Mouse (Mus musculus) layer of hippocampus, postnatal 14 days (tissue): ENCODE results near the gene Slc47a2. TPM values are rescaled to one million over a fixed set of nuclear protein-coding genes. Genes with fewer than 3 reads are reported as not detected.

Experiments used
- DNase-seq, 2 experiments: peaks; one replicate each; pipeline ENCODE4 v3.0.0; 2021 to 2022; ENCODE audit warnings: low spot score in 2 of 2, mixed read lengths in 1 of 2
- long read RNA-seq, 2 experiments: library from polyadenylated mRNA; stranded (forward); transcript quantifications; one replicate each; pipeline ENCODE4 v2.0.0; 2021
- total RNA-seq, 2 experiments: library from RNA; stranded (reverse); gene quantifications; 2 replicates each; pipeline ENCODE4 v1.2.3; 2021

Slc47a2 gene
- under 1 TPM in 1 of 2 experiments, not detected in 1; 0.17 TPM for total RNA-seq
- long read RNA-seq, experiment 1 = 0 reads
- long read RNA-seq, experiment 2, partial matches to known transcripts = 0 of 1 reads
- long read RNA-seq, experiment 2, other reads (novel, unspliced or antisense) = 1 of 1 reads

DNA sequence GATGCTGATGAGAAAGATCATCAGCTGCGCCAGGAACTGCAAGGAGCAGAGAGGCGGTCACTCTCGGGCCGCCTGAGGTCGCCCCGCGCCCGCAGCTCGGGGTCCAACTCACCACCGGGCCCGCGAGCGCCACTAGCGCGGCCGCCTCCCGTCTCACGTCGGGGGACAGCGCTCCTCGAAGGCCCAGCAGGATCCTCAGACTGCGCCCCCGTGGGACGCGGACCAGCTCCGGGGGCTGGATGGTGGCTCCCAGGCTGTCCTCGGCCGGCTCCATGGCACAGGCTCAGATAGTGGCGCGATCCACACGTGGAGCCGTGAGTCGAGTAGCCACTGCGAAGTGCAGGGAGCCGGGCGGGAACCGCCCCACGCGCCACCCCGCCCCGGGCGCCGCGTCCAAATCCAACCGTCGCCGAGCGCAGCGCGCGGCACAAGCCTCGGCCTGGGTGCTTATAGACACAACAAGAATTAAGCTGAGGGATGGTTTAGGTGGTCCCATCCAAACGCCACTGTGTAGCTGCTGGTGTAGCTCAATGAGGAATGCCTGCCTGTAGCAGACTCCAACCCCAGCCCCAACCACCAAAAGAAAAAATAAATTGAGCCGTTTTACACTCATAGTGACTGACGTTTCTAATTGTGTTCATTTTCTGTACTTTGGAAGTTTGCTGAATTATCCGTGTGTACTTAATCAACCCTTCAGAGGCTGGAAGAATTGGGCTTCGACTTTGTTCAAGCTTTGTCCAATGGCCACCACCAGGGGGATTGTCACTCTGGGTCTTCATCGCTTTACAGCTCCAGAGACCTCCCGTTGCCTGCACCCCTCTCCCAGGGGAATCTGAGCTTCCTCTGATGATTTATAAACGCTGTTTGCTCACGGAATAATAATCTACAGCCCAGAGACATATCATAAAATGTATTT, at the start of gene Slc47a2:
TSS of gene Slc47a2 (minus strand) at position 356 of the 916 bp plus-strand sequence.
- DNase-seq = peak in 1 of 2 experiments; percentile 7

DNA sequence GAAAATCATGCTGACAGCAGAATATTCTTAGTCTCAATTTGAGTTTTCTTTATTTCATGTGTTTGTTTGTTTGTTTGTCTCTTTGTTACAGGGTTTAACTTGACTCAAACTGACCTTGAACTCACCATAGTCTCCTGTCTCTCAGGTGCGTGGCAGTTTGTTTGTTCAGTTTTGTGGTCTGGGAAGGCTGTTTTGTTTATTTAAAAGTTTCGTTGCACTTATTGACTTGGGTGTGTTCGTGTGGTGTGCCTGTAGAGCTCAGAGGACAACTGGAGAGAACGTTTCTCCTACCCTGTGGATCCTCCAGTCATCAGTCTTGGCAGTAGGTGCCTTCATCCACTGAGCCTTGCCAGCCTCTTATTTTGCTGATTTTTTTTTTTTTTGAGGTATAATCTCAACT, 46.3 kb upstream of the Slc47a2 start:
- no peak for DNase-seq

DNA sequence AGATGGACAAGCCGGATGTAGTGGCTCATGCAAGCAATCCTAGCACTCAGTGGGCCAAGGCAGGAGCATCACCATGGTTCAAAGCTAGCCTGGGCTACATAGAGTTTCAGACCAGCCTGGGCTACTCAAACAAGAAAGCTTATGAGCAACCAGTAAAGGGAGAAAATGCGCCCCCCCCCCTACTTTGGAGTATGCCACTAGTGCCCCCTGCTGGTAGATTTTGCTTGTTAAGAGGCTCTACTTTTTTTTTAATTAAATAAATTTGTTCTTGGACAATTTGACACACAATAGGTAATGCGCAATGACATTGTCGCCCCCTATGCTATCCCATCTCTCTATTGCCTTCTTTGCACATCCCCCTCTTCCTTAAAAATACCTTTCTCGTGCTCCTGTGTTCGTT, 45.4 kb upstream of the Slc47a2 start:
- no peak for DNase-seq

DNA sequence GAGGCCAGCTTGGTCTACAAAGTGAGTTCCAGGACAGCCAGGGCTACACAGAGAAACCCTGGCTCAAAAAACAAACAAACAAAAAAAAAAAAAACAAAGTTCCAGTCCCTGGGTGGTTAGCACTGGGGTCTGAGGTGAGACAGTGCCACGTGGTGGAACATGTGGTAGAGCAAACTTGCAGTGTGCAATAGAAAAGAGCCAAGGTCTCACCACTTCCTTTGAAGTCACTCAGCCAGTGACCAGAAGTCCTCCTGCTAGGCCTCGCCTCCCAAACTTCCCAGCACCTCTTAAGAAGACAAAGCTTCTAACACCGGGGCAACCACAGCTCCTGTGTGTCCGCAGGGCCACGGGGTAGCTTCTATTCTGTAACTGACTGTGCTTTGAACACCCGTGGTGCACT, 44.6 kb upstream of the Slc47a2 start:
- DNase-seq = no peak

DNA sequence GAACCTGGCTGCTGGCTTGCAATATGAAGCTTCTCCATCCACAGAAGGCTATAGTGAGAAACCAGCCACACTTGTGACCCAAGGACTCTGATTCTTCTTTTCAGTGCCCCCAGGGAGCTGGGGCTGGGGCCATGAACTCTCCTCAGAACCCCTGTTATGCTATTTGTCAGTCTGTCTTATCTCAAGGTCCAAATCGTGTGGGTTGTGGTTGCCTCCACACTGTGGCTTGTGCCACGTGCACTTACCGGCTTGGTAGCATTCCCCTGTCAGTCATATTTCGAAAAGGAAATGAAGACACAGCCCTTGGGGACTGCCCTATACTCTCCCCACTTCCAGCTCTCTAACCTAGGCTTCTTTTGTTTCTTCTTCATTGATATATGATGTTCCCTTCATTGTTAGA, 43.1 kb upstream of the Slc47a2 start:
- DNase-seq = no peak

DNA sequence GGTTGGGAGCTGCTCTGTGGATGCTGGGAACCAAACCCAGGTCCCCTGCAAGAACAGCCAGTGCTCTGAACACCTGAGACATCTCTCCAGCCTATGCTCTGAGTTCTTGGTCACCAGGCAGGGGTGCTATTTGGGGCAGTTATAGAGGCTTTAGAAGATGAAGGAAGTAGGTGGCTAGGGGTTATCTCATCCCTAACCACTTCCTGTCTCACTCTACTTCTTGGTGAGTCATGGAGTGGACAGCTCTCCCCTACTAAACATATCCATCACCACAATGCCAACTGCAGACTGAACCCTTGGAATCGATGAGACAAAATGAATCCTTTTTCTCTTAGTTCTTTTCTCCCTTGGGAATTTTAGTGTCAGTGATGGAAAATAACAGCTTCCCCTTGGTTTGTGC, 38.6 kb upstream of the Slc47a2 start:
- DNase-seq = no peak

DNA sequence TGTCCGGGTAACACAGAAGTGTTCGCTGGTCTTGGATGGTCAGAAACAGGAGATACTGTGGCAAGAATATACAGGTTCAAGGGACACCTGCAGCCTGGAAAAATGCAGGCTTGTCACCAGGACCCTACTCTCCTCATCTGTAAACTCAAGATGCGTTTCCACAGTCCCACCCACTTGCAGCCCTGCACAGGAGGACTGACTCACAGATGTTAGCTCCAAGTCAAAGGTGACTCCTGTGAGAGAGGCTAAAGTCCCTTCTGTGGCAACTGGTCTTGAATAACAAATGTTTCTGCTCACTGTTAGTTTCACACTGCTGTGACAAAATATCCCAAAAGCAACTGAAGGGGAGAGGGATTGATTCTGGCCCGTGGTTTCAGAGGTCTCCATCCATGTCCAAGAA, 36.0 kb upstream of the Slc47a2 start:
- DNase-seq = no peak

DNA sequence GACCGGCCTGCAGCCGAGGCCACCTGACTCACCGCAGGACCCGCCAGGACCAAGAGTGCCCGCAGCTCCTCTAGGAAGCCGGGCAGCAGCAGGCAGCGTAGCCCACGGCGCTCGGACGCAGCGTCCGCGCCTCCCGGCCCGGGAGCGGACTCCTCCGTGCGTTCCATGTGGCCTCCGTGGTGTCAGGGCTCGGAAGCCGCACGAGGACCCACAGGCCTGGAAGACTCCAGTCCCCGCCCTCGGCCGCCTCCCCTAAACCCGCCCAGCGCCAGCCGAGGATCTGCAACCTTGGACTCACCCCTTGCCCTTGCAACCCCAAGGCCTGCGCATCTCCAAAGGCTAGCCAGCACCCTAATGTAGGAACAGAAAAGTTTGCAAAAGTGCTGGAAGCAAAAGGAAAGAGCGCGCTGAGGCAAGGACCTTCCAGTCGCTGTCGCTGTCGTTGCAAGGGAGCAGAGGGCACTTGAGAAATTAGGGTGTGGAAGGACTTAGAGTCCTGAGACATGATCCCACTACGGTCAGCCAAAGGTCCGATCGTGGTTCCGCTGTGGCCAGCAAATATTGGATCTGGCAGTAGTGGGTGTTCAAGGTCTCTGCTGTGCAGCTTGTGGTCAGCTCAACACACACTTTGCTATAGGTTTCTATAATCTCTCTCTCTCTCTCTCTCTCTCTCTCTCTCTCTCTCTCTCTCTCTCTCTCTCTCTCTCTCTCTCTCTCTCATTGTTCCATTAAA, 35.4 kb upstream of the Slc47a2 start, which contains the start of gene Slc47a1:
TSS of gene Slc47a1 (minus strand) at position 465 of the 733 bp plus-strand sequence.
- no peak for DNase-seq

DNA sequence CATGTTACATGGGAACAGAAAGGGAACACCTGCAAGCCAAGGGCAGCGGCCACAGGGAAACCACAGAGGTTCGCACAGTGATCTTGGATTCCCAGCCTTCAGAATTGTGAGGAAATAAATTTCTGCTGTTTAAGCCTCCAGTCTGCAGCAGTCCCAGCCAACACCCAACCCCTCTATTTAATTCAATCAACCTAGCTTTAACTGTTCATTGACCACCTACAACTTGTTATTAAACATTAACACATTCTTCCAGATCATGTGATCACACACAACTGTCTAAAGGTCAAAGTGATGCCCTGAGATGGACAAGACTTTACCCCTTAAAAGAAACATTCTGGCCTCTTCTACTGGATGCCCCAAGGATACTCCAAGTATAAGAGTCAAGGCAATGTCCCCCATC, 26.0 kb upstream of the Slc47a2 start:
- no peak for DNase-seq

DNA sequence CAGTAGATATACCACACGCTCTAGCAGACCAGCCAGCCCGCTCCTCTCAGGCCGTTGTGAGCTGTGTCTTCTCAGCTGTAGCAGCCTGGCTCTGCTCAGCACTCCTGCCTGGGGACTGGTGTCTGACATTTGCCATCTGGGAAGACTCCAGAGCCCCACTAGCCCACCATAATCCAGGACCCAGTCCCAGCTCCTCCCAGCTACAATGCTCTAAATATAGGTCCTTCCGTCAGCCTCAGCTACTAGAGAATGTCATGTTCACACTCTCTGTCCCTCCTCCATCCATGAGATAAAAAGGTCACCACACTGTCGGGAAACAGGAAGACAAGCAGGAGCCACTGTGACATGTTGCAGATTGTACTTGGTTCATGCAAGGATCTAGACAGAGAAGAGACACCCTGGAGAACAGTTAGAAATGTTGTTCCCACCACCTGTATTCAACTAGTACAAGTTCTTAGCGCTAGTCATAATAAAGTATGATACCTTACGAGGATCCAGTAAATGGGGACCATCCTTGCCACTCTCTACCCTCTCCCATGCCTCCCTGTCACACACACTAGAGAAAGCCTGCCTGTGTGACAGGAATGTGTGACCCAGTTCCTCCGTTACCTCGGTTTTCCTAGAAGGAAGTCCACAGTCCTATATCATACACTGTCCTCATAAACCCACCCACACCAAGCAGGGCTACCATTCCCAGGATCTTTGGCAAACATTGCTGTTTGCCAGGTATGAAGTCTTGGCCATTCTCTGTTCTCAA, 24.0 kb upstream of the Slc47a2 start:
- DNase-seq = no peak

DNA sequence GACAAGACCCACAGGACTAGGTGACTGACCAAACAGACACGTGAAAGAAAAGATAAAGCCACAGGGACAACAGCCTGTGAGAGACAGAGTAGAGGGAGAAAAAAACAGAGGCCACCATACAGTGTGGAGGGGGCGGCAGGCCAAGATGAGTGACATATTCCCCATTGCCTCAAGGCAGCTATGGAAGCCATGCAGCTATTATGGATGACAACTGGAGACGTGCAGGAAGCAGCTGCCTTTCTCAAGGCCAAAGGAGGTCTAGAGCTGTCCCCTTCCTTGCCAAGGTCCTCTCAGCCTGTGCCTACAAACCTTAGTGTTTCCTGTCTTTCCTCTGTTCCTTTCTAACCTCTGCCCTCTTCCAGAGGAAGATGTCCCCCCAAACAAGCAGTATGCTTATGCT, 23.3 kb upstream of the Slc47a2 start:
- DNase-seq = no peak

DNA sequence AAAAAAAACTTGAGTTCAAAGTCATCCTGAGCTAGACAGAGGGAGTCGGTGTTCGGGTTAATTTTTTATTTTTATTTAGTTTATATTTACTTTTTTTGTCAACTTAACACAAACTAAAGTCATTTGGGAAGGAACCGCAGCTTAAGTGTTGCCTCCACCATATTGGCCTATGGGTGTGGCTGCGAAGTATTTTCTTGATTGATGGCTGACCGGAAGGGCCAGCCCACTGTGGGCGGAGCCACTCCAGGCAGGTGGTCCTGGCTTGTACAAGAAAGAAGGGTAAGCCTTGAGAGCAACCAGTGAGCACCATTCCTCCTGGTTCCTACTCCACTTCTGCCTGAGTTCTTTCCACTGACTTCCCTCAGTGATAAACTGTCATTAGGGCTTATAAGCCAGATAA, 21.4 kb upstream of the Slc47a2 start:
- no peak for DNase-seq

DNA sequence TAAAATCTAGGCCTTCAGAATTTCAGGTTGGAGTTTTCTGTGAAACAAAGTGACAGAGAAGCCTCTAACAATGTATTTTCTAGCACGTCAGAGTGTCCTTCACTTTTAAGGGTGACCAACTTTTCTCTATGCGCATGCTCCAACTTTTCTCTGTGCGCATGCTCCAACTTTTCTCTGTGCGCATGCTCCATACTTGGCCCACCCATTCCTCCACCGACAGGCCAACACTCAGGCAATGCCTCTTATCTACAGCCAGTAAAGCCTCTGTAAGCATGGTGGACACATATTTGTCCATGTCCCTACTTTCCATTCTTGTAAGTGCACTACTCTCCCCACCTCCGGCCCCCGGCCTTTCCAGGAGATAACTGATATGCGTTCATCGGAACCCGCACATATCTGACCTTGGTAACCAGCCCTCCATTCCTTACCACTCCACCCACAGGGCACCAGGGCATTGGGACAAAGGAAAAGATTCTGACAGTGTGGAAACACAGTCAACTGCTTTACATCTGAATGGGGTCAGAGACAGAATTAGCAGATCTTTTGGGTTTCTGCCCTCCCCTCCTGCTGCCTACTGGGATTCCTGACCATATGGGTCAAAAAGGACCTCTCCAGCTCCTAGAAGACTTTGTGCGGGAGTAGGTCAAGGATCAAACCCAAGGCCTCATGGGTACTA, 19.0 kb upstream of the Slc47a2 start:
- no peak for DNase-seq

DNA sequence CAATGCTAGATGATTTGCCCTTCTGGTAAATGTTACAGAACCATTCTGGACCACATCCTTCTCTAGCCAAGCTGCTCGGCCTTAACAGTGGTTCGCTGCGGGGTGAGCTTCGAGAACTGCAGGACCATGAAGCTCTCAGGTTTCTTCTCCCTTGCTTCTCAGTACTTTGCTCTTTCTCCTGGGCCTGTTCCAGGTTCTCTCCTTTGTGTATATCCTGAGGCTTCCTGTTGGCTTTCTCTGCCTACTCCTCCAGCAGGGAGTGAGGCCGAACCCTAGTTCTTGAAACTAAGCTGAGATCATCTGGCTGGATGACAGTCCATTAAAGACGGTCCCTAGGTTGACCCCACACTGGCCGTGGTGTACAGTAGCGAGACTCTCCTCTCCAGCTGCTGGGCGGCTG, 13.9 kb upstream of the Slc47a2 start:
- DNase-seq = no peak

DNA sequence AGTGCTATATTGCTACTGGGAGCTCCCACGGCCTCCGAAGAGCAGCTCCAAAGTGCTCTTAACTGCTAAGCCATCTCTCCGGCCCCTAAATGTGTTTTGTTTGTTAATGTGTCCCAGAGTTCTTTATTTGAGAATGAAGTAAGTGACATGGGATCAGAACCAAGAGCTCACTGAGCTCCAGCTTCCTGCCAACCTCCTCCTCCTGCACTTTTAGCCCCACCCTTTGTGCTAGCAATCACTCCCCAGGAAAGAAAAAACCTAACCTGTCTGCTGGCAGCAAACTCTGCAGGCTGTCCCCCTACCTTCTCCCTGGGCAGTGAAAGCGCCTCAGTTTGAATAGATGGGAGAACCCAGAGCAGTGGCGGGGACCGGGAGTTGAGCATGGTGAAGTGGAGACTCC, 13.5 kb upstream of the Slc47a2 start:
- DNase-seq = no peak

DNA sequence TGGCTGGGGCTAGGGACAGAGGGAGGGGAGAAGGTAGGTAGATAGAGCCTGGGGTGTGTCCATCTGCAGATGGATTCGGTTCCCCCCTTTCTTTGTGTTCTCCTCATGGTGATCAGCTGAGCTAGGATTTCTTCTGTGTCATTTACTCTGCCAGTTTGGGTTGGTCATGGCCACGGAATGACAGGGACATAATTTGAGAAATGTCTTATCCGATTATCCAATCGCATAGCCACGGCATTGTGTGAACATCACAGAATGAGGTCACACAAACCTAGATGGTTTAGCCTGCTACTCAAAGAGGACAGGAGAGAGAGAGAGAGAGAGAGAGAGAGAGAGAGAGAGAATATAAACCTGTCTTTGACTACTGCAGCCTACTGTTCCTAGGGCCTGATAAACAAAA, 12.7 kb upstream of the Slc47a2 start:
- no peak for DNase-seq

DNA sequence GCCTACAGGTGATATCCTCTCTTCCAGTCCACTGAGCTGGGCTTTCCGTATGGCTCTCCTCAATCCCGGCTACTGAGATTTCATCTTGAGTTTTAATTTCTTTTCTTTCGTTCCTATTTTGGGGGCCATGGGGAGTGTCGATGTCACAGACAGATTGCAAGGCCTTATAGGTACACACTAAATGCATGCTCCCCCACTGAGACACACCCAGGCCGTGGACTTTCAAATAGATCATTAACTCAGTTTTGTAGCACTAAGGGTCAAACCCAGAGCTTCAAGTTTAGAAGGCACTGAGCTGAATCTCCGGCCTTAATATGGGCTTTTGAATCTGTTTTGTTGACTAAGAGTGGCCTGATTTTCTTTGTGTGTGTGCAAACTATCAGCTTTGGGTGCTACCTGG, 11.7 kb upstream of the Slc47a2 start:
- DNase-seq = no peak

DNA sequence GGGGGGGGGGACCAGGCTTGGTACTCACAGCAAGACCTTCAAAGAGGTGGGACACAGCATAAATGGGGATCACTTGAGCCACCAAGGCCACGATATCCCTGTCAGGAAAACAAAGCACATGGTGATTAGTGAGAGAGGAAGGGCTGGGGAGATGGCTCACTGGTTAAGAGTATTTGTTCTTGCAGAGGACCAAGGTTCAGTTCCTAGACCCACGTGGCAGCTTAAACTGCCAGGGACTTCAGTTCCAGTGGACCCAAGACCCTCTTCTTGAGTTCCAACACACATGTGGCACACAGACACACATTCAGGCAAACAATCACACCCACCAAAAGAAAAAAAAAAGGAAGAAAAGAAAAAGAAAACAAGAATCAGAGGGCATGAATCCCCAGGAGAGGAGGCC, 10.4 kb upstream of the Slc47a2 start:
- DNase-seq = no peak

DNA sequence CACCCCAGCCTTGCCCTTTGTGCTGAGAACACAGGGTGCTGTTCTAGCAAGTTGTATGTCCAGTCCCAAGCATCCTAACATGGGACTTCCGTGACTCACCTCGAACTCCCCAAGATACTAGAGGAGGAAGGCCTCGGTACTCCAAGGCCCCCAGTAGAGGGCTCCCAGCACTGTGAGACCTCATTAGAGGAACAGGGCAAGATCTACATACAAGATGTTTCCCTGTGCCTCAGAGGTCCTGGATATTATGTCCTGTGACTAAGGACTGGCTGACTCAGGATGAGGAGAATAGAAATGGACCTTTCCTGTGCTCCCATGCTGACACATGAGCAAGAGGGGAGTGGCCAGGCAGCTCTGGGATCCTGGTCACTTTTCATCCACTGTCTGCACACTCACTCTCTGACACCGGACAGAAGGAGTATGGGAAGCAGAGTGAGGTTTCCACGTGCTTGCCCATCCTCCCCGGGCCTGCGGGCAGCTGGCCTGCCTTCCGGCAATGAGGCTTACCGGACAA, 9.5 kb upstream of the Slc47a2 start:
- DNase-seq = no peak

DNA sequence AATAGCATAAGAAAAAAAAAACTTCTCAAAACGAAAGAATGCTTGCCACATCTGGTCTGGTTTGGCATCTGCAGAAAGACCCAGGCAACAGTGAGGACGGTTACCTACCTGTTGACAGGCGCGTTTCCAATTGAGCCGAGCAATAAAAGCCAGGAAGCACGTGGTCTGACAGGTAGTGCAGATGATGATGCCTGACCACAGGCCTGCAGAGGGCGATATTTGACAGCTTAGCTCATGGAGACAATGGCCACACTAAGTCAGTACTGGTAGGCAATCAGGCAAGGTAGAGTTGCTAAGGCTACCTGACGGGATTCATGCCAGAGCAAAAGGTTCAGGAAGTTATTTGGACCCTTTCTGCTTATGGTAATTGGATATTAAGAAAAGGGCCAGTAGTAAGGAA, 6.7 kb upstream of the Slc47a2 start:
- DNase-seq = peak; percentile 36 to 44

DNA sequence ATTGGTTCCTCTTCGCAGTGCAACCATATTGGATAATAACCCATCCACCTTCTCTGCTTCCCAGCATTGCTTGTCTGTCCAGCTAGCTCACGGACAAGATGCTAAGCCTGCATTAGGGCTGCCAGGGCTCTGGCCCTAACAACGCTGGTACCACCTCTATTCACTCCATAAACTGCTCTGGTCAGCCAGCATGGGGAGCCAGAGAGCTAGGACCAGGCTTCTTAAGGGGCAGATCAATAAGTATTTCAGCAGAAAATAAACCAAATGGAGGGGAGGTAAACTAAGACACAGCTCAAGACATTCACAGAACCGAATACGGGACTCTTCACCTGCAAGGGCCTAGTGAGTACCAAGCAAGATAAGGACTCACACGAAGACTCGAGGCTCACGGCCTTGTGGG, 3.5 kb upstream of the Slc47a2 start:
- no peak for DNase-seq
